Mouse (Mus musculus) erythroblast, embryonic 14.5 days (primary cell): ENCODE results near the gene Gmds.

ENCODE experiments used
- GATA1 ChIP-seq: IDR thresholded peaks from 2 replicates; pipeline ENCODE4 v1.6.1; 2012; ENCODE audit warnings: low read length, inconsistent platforms, mixed read lengths
- TAL1 ChIP-seq: IDR thresholded peaks from 3 replicates; pipeline ENCODE4 v1.6.1; 2012; ENCODE audit warnings: low read length, inconsistent platforms, mixed read lengths

GRCm38 (mm10) chr13:31827160-31827559, 511.4 kb downstream of the Gmds start:
- TF ChIP-seq TAL1 (no peak), GATA1 (no peak)
